Mouse (Mus musculus) naive thymus-derived CD4-positive, alpha-beta T cell, adult 2 months (primary cell): ENCODE results near the gene Flt4.
"Not testable (repeated sequence)": the region's sequence is repeated elsewhere in the genome, so short reads cannot be mapped to it uniquely, and the experiment has no call there.

Experiments
- DNase-seq: peaks from one replicate; pipeline ENCODE4 v3.0.0-alpha.2; 2011; ENCODE audit warnings: low read depth

Gene Flt4

DNA sequence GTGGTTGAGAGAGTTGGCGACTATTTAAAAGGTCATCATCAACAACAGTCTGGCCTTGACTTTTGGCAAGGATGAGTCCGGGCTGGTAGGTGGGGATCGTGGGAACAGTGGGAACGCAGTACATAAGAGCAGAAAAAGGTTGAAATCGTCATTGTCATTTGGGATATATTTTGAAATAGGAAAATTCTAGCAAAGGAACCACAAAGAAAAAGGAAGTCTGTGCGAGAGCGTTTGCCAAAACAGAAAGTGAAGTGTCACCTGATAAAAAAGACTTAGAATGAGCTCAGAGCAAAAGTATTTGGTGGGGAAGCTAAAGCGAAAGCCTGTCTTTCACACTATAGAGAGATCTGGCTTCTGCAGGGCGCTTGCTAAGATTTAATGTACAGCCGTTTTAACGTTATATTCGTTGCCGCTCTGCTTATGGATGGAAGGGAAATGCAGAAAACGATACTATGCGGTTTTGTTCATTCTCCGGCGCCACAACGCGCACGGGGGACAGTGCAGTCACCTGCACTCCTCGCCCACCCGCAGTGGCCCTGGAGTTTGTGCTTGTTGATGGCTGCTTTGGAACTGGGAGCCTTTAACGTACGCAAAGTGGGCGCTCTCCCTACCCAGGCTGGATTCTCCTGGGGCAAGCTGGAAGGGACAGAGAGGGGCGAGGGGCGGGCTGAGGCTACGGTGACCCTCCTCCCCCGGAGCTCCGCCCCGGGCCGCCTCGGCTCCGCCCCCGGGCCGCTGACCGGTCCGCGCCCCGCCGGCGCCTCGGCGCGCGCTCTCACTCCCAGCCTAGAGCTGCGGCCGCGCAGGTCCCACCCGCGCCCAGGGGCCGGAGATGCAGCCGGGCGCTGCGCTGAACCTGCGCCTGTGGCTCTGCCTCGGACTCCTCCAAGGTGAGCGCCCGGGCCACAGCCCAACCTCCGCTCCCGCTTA lies at the start of gene Flt4:
Gene Flt4 (plus strand): TSS at position 326 of the 930 bp plus-strand sequence.
- DNase-seq = not testable (repeated sequence)

DNA sequence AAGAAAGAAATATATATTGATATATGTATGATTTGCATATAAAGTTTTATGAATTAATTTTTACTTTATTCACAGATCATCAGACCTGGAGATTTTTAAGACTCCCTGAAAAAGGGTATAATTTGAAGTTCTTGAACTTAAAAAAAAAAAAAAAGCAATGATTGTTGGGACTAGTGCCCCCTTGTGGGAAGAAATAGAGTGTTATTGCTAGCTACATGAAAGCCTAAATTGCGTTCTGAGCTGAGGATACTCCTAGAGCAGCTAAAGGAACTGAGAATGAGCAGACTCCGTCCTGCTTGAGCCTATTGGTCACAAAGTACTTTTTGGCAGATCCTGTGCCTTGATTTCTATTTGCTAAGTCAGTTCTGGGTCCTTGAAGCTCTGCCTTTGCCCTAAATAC lies 34.0 kb upstream of the Flt4 start:
- peak; percentile 31 for DNase-seq

DNA sequence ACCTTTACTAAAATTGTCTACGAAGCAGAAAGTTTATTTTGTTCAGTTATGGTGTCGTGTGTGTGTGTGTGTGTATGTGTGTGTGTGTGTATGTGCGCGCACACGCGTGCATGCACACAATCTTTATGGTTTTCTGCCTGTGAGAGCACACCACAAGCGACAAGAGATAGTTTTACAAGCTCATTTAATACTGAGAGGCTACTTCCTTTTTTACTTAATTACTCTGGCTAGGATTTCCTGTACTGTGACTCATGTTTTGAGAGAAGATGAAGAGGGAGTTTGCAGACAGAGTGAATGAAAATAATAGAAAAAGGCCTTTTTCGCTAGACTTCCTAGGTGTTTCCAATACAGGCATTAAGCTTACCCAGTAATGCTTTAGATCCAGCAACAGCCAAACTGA lies 28.6 kb upstream of the Flt4 start:
- DNase-seq = not testable (repeated sequence)

DNA sequence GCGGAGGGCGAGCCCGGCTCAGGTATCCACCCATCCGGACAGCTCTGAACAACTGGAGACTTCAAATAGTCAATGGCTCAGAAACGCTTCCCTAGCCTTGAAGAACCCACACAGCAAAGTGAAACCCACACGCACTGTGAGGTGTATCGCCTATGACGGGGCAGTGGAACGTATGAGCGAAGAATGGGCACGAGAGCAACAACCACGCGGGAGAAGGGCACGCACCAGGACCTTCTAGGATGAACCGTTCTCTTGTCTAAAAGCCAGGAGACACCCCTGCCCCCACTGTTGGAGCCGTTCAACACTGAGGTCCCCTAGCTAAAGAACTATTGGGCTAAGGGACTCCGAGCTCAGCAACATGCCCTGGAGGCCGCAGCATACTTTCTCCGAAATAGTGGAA lies 18.9 kb upstream of the Flt4 start:
- no peak for DNase-seq

DNA sequence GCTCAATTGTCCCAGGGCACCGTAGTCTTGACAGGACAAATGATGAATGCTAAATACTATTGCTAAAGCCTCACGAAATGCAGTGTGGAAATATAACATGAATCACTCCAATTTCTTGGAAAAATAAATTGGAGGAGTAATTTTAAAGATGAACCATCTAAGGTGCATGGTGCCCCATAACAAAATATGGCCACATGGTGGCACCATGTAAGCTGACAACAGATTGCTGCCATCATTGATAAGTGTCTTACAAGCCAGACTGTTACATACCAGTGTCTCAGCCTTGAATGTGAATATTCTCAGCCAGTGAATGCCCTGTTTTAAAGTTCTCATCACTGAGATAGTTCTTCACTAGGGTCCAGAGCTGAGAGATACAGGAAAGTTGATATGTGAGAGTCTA lies 11.9 kb upstream of the Flt4 start:
- DNase-seq = not testable (repeated sequence)

DNA sequence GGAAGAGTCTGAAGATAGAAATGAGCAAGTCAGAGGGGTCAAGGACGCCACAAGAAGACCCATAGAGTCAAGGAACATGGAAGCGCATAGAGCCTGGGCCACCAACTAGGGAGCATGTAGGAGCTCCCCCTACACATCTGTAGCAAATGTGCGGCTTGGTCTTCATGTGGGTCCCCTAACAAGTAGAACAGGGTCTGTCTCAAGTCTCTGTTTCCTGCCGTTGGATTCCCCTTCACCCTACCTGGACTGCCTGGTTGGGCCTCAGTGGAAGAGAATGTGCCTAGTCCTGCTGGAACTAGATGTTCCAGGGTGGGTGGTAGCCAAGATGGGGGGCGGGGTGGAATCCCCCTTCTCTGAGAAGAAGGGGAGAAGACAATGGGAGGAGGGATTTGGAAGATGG lies 757 bp upstream of the Flt4 start:
- DNase-seq = not testable (repeated sequence)

DNA sequence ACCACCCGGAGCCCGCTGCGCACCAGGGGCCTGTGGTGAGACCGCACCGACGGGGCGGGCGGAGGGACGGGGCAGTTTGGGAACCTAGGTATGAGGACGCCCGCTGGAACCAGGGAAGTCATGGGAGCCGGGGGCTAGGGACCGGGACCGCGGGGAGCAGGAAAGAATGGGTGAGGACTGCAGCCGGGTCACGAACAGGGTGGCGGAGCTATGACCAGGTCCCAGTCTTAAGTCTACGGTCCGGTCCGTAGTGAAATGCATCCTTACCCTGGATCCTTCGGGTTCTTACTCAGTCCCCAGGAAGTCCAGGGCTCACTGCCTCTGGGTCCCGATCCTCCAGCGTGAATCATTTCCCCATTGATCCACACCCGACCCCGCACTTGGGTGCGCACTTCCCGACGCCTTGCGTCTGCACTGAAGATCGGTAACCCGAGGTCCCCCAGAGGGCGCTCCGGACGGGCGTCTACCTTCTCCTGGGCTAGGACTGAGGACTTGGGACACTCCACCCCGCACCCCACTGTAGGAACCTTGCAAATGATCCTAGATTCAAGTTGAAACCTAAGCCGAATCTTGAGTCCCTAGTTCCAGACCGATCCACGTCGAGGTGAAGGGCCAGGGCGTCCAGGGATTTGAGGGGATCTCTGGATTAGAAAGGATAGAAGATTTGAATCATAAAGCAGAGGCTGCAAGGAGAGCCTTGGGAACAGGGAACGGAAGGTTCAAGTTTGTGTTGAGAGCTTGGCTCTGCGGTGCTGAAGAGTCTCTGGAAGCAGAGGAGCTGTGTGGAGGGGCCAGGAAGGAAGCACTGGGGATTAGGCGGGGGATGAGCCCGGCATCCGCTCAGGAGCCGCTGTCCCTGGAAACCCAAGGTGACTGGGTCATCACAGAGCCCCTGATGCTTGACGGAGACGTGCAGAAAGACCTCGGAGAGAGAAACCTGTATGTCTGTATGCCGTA lies 1.1 kb downstream of the Flt4 start:
- not testable (repeated sequence) for DNase-seq

DNA sequence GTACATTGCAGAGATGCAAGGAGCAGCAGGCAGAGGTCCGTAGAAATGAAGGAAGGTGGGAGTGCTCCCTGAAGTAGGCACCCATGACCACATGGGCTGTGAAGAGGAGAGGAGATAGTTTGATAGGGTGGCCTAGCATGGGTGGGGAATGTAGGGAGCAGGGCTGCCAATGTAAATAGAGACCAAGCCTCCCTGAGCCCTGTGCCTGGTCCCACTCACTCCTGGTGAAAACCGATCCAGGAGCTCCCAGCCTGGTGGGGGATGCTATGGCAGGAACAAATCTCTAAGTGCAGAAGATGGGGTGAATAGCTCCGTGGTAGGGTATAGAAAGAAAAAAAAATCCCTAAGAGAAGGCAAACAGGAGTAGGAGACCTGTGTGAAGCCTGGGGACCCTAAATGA lies 2.3 kb downstream of the Flt4 start:
- DNase-seq = not testable (repeated sequence)

DNA sequence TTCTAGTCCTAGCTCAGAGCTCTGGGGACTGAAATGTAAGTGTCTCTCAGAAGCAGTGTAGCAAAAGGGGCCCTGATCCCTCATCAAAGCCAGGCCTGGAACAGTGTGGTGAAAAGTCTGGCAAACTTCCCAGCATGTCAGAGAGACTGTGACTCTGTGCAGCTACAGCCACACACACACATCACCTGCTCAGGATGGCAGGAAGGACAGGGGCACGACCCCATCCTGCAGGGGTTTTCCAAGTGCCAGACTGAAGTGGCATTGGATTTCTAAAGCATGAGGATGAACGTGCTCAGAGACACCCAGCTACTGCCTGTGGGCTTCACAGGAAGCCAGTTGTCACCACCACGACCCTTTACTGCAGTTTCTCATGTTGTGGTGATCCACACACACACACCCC lies 3.1 kb downstream of the Flt4 start:
- DNase-seq = no peak

DNA sequence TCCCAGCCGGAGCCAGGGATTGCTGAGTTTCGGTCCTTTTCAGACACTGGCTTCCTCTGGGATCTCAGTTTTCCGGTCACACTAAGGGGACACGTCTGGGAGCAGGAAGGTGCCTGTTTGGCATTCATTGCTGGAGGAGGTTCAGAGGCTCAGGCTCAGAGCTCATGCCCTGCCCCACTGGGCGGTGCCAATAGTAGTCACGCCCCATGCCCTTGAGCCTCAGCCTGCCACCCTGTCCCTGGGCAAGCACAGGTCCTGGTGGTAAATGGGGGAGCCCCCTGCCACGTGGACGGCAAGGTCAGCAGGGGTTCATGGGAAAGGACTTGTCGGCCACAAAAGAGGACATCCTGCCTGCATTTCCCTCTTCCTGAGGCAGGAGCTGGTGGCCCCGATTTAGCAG lies 4.3 kb downstream of the Flt4 start:
- no peak for DNase-seq

DNA sequence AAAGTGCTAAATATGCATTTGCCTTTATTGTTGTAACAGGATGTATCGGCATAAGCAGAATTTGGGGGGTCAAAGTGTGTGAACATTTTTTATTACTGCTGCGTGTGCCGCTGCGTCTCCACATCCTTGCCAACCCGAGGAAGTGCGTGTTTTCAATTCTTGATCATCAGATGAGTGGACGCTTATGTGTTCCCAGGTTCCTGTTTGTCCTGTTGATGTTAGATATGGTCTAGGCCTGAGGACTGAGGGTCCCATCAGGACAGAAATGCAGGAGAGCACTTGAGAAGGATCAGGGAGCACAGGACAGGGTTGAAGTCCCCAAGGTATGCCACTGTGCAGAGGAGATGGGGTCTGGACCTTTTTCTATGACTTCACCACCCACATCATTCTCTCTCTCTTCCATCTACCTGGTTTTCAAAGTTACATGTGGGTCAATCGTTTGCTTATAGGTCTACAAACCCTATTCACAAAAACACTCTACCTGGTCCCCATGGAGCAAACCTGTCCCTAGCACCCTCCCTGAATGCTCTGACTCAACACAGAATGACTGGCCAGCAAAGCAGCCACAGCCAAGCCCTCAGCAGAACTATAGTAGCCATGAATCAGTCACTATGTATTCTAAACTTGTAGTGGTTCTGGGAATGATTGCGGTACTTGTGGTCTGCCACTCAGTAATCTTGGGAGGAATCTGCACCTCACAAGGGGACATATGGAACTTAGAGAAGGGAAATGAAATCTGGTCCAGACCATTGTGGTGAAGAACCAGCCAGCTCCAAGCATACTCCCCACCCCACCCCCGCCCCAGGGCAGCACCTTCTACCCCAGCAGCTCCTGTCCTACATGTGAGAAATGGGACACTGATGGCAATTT lies 7.0 kb downstream of the Flt4 start:
- DNase-seq = no peak

DNA sequence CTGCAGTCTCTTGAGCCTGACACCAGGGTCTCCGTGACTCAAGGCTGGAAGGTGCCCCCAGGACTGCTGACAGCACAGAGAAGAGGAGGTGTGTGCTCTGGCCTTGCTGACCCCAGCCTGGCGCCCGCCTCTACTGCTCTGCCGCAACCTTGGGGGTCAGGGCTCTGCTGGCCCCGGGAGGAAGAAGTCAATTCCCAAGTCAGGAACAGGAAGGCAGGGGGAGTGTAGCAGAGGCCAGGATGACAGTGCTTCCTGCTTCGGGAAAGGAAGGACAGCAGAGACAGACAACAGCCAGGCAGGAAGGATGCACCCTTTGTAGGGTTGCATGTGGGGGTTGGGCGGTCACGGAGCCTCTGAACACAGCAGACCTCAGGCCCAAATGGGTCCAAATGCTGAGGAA lies 9.4 kb downstream of the Flt4 start:
- DNase-seq = no peak

DNA sequence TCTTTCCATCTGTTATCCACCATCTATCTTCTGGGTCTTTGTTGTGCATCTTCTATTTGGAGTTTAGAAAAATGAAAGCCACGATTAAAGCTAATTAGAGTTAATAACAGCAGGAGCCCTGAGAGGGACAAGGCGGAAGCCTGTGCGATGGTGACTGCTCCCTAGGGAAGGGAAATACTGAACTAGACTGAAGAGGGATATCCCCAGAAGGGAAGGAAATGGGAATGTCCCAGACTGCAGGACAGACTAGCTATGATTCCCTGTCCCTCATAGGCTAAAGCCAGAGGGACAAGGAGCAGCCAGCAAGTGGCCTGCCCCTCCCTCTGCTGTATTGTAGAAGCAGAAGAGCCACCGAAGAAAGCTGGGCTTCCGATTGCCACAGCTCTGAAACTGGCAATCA lies 12.9 kb downstream of the Flt4 start:
- no peak for DNase-seq

DNA sequence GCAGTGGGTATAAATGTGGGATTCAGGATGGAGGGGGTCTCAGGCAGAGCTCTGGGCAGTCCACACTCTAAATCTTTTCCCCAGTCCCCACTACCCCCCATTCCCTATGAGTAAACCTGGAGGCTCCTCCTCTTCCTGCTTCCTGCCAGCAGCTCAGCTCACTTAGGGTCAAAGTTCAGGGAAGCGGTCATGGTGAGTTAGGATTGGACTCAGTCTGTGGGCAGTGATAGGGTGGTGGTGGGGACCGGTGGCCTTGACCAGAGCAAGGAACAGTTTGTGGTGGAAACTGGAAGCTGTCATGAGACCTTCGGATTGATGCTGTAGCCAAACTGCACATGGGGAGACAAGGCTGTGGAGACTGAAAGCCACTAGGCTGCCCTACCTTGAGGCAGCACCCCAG lies 15.1 kb downstream of the Flt4 start:
- no peak for DNase-seq

DNA sequence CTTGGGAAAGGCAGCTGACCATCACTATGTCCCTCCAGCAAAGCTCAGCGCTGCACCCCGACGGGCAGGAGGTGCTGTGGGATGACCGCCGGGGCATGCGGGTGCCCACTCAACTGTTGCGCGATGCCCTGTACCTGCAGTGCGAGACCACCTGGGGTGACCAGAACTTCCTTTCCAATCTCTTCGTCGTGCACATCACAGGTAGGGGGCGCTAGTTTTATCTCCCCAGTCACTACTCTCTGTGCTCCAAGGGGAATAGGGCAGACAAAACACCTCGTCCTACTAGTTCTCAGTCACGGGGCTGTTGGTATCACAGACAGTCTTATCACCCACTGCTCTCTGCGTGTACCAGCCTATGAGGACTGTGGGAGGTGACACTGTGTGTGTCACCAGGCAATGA lies 16.8 kb downstream of the Flt4 start:
- DNase-seq = no peak

DNA sequence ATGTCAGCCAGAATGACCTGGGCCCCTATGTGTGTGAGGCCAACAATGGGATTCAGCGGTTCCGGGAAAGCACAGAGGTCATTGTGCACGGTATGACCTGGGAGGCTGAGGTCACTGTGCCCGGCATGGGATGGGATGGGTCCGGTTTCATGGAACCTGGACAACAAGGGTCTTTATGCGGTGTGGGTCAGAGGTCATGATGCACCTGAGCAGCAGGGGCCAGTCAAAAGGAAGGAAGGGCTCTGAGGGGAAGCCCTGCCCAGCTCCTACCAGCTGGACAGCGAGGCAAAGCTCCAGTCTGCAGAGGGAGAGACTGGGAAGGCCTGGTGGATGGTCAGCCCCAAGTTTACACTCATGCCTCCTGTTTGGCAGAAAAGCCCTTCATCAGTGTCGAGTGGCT lies 17.7 kb downstream of the Flt4 start:
- DNase-seq = no peak

DNA sequence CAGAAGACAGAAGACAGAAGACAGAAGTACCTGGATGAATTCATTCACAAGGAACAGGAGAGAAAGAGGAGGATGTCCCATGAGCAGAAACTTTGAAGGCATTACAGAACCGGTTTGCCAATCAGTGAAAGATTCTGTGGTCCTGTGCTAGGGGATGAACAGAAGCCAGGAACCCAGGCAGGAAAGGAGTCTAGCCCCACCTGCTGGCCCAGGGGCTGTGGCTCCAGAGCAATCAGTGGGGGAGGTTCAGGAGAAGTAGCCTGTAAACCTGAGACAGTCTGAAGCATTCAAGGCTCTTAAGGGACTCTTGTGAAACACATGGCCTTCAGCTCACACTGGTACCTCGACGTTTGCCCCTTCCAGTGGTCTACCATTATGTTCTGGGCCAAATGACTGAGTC lies 22.1 kb downstream of the Flt4 start:
- peak; percentile 37 for DNase-seq

DNA sequence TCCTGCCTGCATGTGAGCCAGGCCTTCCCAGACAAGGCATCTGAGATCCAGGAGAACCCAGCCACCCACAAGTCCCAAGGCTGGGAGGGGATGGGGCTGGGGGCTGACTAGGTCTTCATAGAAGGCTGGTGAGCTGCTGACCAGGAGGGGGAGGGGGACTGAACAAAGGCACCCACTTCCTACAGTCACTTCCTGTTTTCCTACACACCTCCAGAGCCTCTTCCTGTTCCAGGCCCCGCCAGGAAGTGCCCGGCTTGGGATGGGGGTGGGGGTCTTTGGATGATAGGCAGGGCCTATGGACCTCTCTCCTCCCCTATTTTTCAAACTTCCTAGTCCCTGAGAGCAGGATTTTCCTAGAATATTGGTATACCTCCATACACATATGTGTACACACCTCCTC lies 23.2 kb downstream of the Flt4 start:
- DNase-seq = no peak

DNA sequence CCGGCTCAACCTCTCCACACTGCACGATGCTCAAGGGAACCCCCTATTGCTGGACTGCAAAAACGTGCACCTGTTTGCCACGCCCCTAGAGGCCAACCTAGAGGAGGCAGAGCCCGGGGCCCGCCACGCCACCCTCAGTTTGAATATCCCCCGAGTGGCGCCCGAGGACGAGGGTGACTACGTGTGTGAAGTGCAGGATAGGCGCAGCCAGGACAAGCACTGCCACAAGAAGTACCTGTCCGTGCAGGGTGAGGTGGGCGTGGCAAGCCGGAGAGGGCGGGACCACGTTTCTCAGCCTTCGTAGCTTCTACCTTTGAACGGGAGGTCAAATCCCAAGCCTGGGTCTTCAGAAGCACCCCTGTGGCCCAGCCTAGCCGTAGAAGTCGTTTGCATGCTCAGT lies 25.0 kb downstream of the Flt4 start:
- DNase-seq = no peak

DNA sequence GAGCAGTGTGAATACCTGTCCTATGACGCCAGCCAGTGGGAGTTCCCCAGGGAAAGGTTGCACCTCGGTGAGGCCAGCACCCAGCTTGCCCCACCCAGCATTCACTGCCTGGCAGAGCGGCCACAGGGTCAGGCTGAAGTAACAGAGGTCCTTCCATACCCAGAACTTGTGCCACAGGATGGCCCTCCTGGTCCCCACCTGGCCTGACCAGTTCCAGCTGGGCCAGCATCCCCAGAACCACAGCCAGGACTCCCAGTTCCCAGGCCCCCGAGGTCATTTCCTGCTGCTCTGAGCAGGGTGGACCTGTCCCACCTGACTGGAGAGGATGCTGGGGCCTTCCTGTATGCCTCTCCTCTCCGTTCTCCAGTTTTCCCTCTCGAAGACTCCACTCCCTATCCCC lies 26.6 kb downstream of the Flt4 start:
- DNase-seq = no peak

DNA sequence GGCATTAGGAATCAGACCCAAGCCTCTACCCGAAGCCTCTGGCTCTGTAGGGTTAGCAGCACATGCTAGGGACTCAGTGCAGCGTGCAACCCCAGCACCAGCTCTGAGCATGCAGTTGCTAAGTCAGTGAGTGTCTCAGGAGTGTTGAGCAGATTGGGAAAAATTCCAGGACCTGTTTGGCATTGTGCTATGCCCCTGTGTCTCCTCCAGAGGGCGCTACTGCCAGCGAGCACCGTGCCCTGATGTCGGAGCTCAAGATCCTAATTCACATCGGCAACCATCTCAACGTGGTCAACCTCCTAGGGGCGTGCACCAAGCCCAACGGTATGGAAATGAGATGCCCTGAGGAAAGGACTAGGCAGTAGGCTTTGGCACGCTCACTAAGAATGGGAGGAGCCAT lies 27.4 kb downstream of the Flt4 start:
- no peak for DNase-seq

DNA sequence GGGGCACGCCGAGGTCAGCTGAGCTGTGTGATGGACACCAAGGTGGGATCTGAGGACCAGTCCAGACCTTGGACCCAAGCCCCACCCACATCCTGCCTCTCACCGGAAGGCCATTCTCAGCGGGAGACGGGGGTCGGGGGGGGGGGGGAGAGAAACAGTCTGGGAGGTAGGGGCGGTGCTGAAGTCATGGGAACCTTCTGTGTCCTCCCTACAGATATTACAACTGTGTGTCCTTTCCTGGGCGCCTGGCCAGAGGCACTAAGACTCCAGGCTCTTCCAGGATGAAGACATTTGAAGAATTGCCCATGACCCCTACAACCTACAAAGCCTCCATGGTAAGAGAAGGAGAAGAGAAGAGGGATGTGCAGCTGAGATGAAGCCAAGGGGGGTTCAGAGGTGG lies 36.6 kb downstream of the Flt4 start:
- no peak for DNase-seq
